Mouse (Mus musculus): ENCODE results near the gene Kif5c. TPM values are rescaled to one million over a fixed set of nuclear protein-coding genes. Genes with fewer than 3 reads are reported as not detected.

The Kif5c gene
- polyA plus RNA-seq, 1 experiment from 2014 or later: 224 TPM

DNA sequence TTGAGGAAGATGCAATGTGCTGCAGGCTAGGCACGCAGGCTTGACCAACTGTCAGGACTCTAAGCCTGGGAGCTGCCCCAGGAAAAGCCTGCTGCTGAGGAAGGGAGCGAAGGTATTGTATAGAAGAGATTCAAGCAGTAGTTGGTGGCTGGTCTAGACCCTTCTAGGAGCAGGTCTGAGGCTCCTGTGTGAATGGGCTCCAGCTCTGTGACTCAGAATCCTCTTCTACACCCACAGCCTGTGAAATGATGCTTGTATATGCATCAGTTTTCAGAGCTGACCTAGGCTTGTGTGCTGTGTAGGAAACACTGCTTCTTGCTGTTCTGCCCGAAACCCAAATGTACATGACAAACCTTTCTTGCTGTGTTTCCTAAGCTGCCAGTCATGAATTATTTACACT, 76.4 kb downstream of the Kif5c start:
- ATAC-seq (ENCODE audit: low FRiP score) (no peak), DNase-seq (ENCODE audit: low spot score) (no peak)
- WGBS: 83% methylated on average over 3 of the region's 3 CpGs
- no peaks in the 10 kb centered on the region for H3K27me3 ChIP-seq (ENCODE audit: control insufficient read depth, insufficient read depth, low read length)
- H3K9ac ChIP-seq: no peak overlapping the region
- H3K4me3 ChIP-seq (replicated peaks; ENCODE audit: low read length): no peak overlapping the region
- H3K4me1 ChIP-seq (replicated peaks; ENCODE audit: control insufficient read depth, insufficient read depth, low read length): peaks cover 44% of the 10 kb centered on the region; the same call in 1 of the 2 replicates
- no peak overlapping the region for H3K4me2 ChIP-seq (replicated peaks)
- H3K36me3 ChIP-seq (replicated peaks; ENCODE audit: control insufficient read depth, insufficient read depth): peaks cover 54% of the 10 kb centered on the region
- no peak overlapping the region for H3K27ac ChIP-seq
- no peaks in the 10 kb centered on the region for H3K9me3 ChIP-seq (ENCODE audit: control insufficient read depth, low read length)

- peaks cover 82% of the 10 kb centered on the region for H3K36me3 ChIP-seq (replicated peaks; ENCODE audit: control insufficient read depth, insufficient read depth)
- peaks cover 19% of the 10 kb centered on the region; the same call in 1 of the 2 replicates for H3K4me1 ChIP-seq (replicated peaks; ENCODE audit: control insufficient read depth, insufficient read depth, low read length)
- H3K27ac ChIP-seq: no peak overlapping the region
- no peaks in the 10 kb centered on the region for H3K9me3 ChIP-seq (ENCODE audit: control insufficient read depth, low read length)
- no peak overlapping the region for H3K4me2 ChIP-seq (replicated peaks)
- 97% methylated on average over 5 of the region's 5 CpGs for WGBS
- no peak for DNase-seq (ENCODE audit: low spot score)
- H3K4me3 ChIP-seq (replicated peaks; ENCODE audit: low read length): no peak overlapping the region
- no peaks in the 10 kb centered on the region for H3K27me3 ChIP-seq (ENCODE audit: control insufficient read depth, insufficient read depth, low read length)
- H3K9ac ChIP-seq: no peak overlapping the region
- no peak for ATAC-seq (ENCODE audit: low FRiP score)
These were observed 79.8 kb downstream of the Kif5c start for GRCm38 (mm10) chr2:49698851-49699250.

DNA sequence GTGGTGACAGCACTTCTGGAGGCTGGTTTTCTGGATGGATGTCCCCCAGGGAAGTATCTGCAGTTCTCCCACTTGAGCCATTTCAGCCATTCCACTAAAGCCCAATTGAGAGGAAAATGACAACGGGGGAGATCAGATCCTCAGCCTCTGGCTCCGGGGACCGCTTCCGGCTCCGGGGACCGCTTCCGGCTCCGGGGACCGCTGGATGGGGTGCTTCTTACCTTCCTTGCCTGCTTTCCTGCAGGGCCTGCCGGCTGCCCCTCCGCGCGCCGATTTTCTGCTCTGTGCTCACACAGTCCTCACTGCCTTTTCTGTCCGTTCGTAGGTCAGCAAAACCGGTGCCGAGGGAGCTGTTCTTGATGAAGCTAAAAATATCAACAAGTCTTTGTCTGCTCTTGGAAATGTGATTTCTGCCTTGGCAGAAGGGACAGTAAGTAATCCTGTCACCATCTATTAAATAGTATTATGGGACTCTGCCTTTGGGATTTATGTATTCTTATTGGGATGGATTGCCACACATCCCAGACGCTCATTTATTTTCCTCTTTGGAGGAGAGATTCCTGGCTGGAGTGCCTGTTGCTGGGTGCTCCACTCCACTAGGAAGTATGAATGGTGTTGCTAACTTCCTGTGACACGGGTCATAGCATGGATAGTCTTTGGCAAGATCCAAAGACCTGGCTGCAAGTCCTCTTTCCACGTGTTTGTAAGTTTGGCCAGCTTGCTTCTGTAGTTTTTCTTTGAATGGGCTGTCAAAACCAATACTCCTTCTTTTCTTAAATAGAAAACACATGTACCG, 81.3 kb downstream of the Kif5c start:
- peaks cover 9% of the 10 kb centered on the region; the same call in 1 of the 2 replicates for H3K4me1 ChIP-seq (replicated peaks; ENCODE audit: control insufficient read depth, insufficient read depth, low read length)
- peaks cover 87% of the 10 kb centered on the region for H3K36me3 ChIP-seq (replicated peaks; ENCODE audit: control insufficient read depth, insufficient read depth)
- no peak overlapping the region for H3K4me2 ChIP-seq (replicated peaks)
- no peak overlapping the region for H3K27ac ChIP-seq
- WGBS: 90% methylated on average over 22 of the region's 22 CpGs
- no peaks in the 10 kb centered on the region for H3K9me3 ChIP-seq (ENCODE audit: control insufficient read depth, low read length)
- ATAC-seq (ENCODE audit: low FRiP score) (no peak), DNase-seq (ENCODE audit: low spot score) (no peak)
- H3K9ac ChIP-seq: no peak overlapping the region
- no peak overlapping the region for H3K4me3 ChIP-seq (replicated peaks; ENCODE audit: low read length)
- no peaks in the 10 kb centered on the region for H3K27me3 ChIP-seq (ENCODE audit: control insufficient read depth, insufficient read depth, low read length)

- Histone ChIP-seq H3K36me3 (replicated peaks; ENCODE audit: control insufficient read depth, insufficient read depth) (peaks cover 62% of the 10 kb centered on the region), H3K4me2 (replicated peaks) (no peak overlapping the region), H3K27me3 (ENCODE audit: control insufficient read depth, insufficient read depth, low read length) (no peaks in the 10 kb centered on the region), H3K9ac (no peak overlapping the region), H3K4me1 (replicated peaks; ENCODE audit: control insufficient read depth, insufficient read depth, low read length) (no peaks in the 10 kb centered on the region), H3K27ac (no peak overlapping the region), H3K4me3 (replicated peaks; ENCODE audit: low read length) (no peak overlapping the region), H3K9me3 (ENCODE audit: control insufficient read depth, low read length) (no peaks in the 10 kb centered on the region)
- 78% methylated on average over 3 of the region's 3 CpGs for WGBS
- ATAC-seq (ENCODE audit: low FRiP score): no peak
- DNase-seq (ENCODE audit: low spot score): no peak
These were observed 91.1 kb downstream of the Kif5c start for GRCm38 (mm10) chr2:49710223-49710622.

DNA sequence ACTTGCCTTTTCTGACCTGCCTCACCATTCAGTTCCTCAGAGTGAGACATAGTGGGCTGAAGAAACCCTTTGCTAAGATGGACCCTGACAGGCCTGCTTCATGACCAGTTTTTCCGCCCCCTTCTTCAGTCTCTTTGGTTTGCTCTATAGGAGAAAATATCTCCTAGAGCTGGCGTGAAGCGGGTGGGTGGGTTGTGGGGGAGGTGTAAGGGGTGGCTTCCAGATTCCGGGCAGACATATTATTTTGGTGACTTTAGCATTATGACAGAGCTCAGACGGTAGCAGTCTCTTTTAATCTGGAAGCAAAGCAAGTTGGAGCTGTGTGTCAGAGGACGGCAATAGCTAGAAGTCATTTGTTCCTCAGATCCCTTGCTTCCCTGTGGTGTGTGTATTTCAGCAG, 92.6 kb downstream of the Kif5c start:
- ATAC-seq (ENCODE audit: low FRiP score) (no peak), DNase-seq (ENCODE audit: low spot score) (no peak)
- 88% methylated on average over 6 of the region's 6 CpGs for WGBS
- Histone ChIP-seq H3K4me1 (replicated peaks; ENCODE audit: control insufficient read depth, insufficient read depth, low read length) (no peaks in the 10 kb centered on the region), H3K4me3 (replicated peaks; ENCODE audit: low read length) (no peak overlapping the region), H3K27ac (no peak overlapping the region), H3K9me3 (ENCODE audit: control insufficient read depth, low read length) (no peaks in the 10 kb centered on the region), H3K9ac (no peak overlapping the region), H3K27me3 (ENCODE audit: control insufficient read depth, insufficient read depth, low read length) (no peaks in the 10 kb centered on the region), H3K4me2 (replicated peaks) (no peak overlapping the region), H3K36me3 (replicated peaks; ENCODE audit: control insufficient read depth, insufficient read depth) (peaks cover 58% of the 10 kb centered on the region)

GRCm38 (mm10) chr2:49712336-49712887, 93.3 kb downstream of the Kif5c start:
- 72% methylated on average over 7 of the region's 7 CpGs for WGBS
- H3K9ac ChIP-seq: no peak overlapping the region
- H3K4me2 ChIP-seq (replicated peaks): no peak overlapping the region
- no peaks in the 10 kb centered on the region for H3K4me1 ChIP-seq (replicated peaks; ENCODE audit: control insufficient read depth, insufficient read depth, low read length)
- H3K9me3 ChIP-seq (ENCODE audit: control insufficient read depth, low read length): no peaks in the 10 kb centered on the region
- no peak overlapping the region for H3K4me3 ChIP-seq (replicated peaks; ENCODE audit: low read length)
- H3K27ac ChIP-seq: no peak overlapping the region
- H3K27me3 ChIP-seq (ENCODE audit: control insufficient read depth, insufficient read depth, low read length): no peaks in the 10 kb centered on the region
- DNase-seq (ENCODE audit: low spot score) (peak; percentile 40), ATAC-seq (ENCODE audit: low FRiP score) (no peak)
- peaks cover 58% of the 10 kb centered on the region for H3K36me3 ChIP-seq (replicated peaks; ENCODE audit: control insufficient read depth, insufficient read depth)

GRCm38 (mm10) chr2:49716490-49716889, 97.4 kb downstream of the Kif5c start:
- Histone ChIP-seq H3K4me1 (replicated peaks; ENCODE audit: control insufficient read depth, insufficient read depth, low read length) (peaks cover 37% of the 10 kb centered on the region), H3K9me3 (ENCODE audit: control insufficient read depth, low read length) (no peaks in the 10 kb centered on the region), H3K4me3 (replicated peaks; ENCODE audit: low read length) (no peak overlapping the region), H3K27ac (no peak overlapping the region), H3K36me3 (replicated peaks; ENCODE audit: control insufficient read depth, insufficient read depth) (peaks cover 34% of the 10 kb centered on the region), H3K27me3 (ENCODE audit: control insufficient read depth, insufficient read depth, low read length) (no peaks in the 10 kb centered on the region), H3K4me2 (replicated peaks) (no peak overlapping the region), H3K9ac (no peak overlapping the region)
- ATAC-seq (ENCODE audit: low FRiP score) (no peak), DNase-seq (ENCODE audit: low spot score) (no peak)
- whole genome bisulfite sequencing: 93% methylated on average over 7 of the region's 7 CpGs

DNA sequence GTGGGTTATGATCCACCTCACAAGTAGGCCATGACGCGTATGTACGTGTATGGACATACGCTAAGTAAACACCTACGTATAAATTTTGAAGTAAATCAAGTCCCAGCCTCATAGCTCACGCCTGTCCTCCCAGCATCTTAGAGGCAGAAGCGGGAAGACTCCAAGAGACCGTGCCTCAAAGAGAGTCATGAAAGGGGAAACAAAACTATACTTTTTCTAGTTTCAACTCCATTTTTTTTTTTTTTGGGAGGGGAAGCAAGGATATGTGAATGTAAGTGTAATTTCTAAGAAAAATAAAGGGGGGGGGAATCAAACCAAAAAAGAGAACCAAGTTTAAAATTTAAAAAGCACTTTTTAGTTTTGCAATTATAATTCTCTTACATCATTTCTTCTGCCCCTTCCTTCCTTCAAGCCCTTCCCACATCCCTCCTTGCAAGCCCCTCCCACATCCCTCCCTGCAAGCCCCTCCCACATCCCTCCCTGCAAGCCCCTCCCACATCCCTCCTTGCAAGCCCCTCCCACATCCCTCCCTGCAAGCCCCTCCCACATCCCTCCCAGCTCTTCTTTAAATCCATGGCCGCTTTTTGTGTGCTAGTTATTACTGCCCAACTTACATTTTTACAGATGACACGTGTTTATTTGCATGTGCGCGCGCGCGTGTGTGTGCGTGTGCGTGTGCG, 98.5 kb downstream of the Kif5c start:
- no peak overlapping the region for H3K9ac ChIP-seq
- H3K9me3 ChIP-seq (ENCODE audit: control insufficient read depth, low read length): no peaks in the 10 kb centered on the region
- no peak for DNase-seq (ENCODE audit: low spot score)
- H3K4me1 ChIP-seq (replicated peaks; ENCODE audit: control insufficient read depth, insufficient read depth, low read length): peaks cover 47% of the 10 kb centered on the region
- peak overlapping the region; percentile 83; the same call in 1 of the 2 replicates for H3K27ac ChIP-seq
- H3K4me2 ChIP-seq (replicated peaks): no peak overlapping the region
- 92% methylated on average over 18 of the region's 18 CpGs for WGBS
- ATAC-seq (ENCODE audit: low FRiP score): no peak
- no peaks in the 10 kb centered on the region for H3K27me3 ChIP-seq (ENCODE audit: control insufficient read depth, insufficient read depth, low read length)
- H3K36me3 ChIP-seq (replicated peaks; ENCODE audit: control insufficient read depth, insufficient read depth): peaks cover 24% of the 10 kb centered on the region
- no peak overlapping the region for H3K4me3 ChIP-seq (replicated peaks; ENCODE audit: low read length)

GRCm38 (mm10) chr2:49718492-49718891, 99.4 kb downstream of the Kif5c start:
- DNase-seq (ENCODE audit: low spot score) (no peak), ATAC-seq (ENCODE audit: low FRiP score) (peak; percentile 18; the same call in 1 of the 2 replicates)
- Histone ChIP-seq H3K4me3 (replicated peaks; ENCODE audit: low read length) (no peak overlapping the region), H3K27ac (peak overlapping the region; percentile 83), H3K4me2 (replicated peaks) (no peak overlapping the region), H3K9ac (0 out of 2 replicates have a peak overlapping the region, but pooled peaks have one; percentile 4), H3K27me3 (ENCODE audit: control insufficient read depth, insufficient read depth, low read length) (no peaks in the 10 kb centered on the region), H3K9me3 (ENCODE audit: control insufficient read depth, low read length) (no peaks in the 10 kb centered on the region), H3K36me3 (replicated peaks; ENCODE audit: control insufficient read depth, insufficient read depth) (peaks cover 25% of the 10 kb centered on the region), H3K4me1 (replicated peaks; ENCODE audit: control insufficient read depth, insufficient read depth, low read length) (peaks cover 53% of the 10 kb centered on the region)
- WGBS: 5% methylated on average over 3 of the region's 3 CpGs
